Mouse (Mus musculus): ENCODE results near the gene Akirin1.

DNA sequence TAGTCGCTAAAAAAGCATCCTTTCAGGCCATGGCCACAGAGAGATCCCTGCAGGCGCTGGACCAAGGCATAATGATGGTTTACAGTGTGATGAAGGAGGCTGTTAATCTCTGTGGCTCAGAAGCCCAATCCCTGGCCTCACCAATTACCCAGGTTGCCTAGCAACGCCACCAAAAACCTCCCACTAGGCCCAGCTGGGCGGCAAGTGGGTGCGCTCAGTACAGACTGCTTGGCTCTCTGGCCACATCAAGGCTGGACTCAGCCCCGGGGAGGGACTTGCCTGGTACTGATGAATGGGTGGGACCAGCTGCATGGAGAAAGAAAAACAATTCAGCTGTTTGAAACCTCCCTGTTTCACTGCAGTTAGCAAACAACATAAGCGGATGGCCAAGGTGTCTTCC lies 47.7 kb upstream of the Akirin1 start:
- TF ChIP-seq POLR2A (IDR thresholded peaks at IDR 0.05; ENCODE audit: insufficient read length, low read depth) (no peak), CEBPB (IDR thresholded peaks at IDR 0.05; ENCODE audit: insufficient read depth, poor library complexity, severe bottlenecking) (no peak), REST (IDR thresholded peaks at IDR 0.05; ENCODE audit: insufficient read depth, insufficient read length) (no peak), MYOD1 (IDR thresholded peaks at IDR 0.05; ENCODE audit: control insufficient read depth in 1 of 3, insufficient read length in 2 of 3, low read depth in 2 of 3) (peak in 2 of 3 experiments; percentile 16 to 26), POLR2AphosphoS2 (IDR thresholded peaks at IDR 0.05; ENCODE audit: insufficient read length, low read depth) (no peak), E2F4 (IDR thresholded peaks at IDR 0.05; ENCODE audit: insufficient read depth) (no peak), MAX (IDR thresholded peaks at IDR 0.05; ENCODE audit: low read depth) (no peak), SRF (IDR thresholded peaks at IDR 0.05; ENCODE audit: control insufficient read depth, insufficient read length, low read depth) (no peak), MYOG (IDR thresholded peaks at IDR 0.05; ENCODE audit: control insufficient read depth in 1 of 3, insufficient read depth in 1 of 3, insufficient read length in 2 of 3, low read depth in 2 of 3) (peak in 1 of 3 experiments; percentile 23)
